Mouse (Mus musculus): ENCODE data around the gene 1110051M20Rik.
A peak's percentile ranks its signal among the peaks of the same experiment; 100 is the strongest.

Gene 1110051M20Rik

DNA sequence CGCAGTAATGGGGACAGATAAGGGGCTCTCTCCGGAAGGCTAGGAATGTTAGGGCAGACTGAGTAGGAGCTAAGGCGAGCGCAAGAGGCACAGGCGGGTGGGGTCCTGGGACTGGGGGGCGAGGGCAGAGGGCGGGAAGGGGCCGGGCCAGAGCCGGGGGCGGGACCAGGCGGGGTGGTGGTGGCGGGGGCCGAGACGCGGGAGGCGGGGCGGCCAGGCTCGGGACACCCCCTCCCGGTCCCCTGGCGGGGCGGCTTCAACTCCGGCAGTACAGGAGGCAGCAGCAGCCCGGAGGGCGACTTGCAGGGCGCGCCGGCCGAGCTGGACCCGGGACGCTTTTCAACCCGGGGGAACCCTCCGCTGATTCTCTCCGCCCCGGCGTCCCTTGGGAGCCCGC is 12.8 kb upstream of the 1110051M20Rik start, which contains the start of gene Lrp4:
Gene Lrp4 (plus strand): TSS at position 253 of the 397 bp plus-strand sequence.
- DNase-seq = peak; percentile 98

GRCm38 (mm10) chr2:91456491-91457100 is 12.1 kb upstream of the 1110051M20Rik start:
- DNase-seq = peak; percentile 59

DNA sequence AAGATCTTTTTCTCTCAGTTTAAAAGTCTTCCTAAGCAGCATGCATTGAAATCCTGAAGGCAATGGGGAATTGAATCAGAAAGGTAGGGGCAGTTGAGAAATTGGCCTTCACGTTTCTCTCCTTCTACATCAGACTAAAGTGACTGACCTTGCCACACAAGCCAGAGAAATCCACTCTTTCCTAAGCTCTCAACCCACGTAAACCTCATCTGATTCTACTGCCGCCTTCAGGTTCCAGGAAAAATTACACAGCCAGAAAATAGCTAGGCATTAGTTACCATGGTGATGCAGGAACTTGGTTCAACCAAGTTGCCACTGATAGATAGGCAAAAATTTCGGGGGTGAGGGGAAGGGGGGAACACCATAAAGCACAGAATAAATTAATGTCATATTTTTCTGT is 11.3 kb upstream of the 1110051M20Rik start:
- DNase-seq = peak; percentile 90

DNA sequence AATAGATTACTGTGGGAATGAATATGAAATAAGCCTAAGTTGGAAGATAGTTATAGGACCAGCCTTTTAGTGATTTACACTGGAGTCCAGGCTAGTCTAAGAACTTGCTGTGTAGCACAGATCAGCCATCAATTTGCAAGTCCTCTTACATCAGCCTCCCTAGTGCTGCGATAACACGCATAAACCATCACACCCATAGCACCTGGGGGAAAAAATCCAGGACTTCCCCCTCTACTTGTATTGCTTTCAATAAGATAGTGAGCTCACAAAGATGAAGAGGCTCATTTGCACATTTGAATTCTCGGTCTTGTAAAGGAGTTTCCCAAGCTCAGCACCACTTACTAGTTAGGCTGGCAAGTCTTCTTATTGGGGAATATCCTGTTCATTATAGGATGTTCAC is 9.9 kb upstream of the 1110051M20Rik start:
- peak; percentile 43 for DNase-seq

DNA sequence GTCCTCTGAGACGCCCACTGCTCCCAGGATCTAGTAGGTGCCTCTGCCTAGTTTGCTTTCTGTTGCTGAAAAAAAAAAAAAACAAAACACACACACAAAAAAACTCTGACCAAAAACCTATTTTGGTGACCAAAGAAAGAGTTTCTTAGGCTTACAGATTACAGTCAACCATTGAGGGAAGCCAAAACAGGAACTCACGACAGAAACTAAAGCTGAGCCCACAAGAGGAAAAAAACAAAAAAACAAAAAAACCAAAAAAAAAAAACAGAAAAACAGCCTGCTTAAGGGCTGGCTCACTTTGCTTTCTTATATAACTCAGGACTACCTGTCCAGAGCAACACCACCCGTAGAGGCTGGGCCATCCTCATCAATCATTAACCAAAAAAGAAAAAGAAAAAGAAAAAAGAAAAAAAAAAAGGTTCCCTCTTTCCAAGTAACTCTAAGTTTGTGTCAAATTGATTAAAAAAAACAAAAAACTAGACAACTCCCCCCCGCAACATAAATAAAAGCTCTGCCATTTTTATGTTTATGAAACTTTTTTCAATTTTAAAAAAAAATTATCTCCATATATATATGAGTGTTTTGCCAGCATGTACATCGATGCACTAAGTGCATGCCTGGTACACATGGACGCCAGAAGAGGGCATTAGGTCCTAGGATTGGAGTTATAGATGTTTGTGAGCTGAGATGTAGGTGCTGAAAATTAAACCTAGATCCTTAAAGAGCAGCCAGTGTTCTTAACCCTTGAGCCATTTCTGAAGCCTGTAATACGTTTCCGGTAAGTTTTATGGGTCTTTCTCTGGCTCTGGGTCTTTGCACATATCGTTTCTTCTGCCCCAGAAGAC is 8.9 kb upstream of the 1110051M20Rik start:
- DNase-seq = peak; percentile 13

DNA sequence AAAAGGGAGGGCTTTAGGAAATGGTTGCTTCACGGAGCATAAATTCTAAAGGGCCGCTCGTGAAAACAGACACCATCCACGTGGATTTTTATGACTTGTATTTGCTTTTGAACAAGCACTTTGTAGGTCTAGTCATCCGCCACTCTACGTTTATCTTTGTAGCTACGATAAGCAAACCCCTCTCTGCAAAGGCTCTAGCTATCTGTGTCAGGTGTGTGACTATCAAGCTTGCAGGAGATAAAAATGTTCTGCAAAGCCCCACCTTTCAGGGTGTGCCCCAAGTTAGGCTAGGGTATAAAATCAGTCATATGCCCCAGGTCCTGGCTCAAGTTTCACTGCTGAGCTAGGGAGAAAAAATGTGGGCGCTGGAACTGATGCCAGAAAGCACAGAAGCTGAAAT is 8.2 kb upstream of the 1110051M20Rik start:
- DNase-seq = no peak

- DNase-seq = peak; percentile 71
These were observed 5.8 kb upstream of the 1110051M20Rik start for GRCm38 (mm10) chr2:91450316-91450715.

DNA sequence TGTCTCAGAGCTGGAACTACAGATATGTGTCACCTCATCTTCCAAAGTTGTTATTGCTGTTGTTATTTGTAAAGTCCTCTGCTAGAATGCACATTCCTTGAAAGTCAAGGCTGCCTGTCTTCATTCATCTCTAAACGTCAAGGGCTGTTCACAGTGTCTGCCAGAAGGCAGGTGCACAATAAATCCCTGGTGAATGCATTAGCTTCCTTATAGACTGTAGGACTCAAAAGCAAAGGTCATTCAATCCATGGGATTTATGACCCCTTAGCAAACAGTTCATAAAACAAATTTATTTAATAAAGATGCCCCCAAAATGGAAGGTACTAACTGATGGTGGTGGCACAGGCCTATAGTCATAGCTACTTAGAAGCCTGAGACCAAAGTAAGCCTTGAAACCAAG is 5.2 kb upstream of the 1110051M20Rik start:
- peak; percentile 6 for DNase-seq

DNA sequence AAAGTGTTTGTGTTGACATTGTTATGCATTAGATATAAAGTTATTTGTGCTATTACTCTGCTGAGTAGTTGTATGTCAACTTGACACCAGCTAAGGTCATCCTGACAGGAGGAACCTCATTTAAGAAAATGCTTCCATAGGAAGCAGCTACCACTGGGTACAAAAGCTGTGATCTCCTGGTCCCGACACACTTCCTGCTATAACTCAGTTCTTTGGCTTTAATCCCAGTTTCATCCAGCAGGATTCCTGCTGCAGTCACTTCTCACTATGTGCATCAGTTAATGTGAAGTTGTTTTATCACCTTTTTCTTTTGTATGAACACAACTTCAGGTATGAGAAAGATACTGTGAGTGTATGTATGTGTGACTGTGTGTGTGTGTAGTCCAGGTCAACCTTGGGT is 2.3 kb downstream of the 1110051M20Rik start:
- DNase-seq = peak; percentile 15

DNA sequence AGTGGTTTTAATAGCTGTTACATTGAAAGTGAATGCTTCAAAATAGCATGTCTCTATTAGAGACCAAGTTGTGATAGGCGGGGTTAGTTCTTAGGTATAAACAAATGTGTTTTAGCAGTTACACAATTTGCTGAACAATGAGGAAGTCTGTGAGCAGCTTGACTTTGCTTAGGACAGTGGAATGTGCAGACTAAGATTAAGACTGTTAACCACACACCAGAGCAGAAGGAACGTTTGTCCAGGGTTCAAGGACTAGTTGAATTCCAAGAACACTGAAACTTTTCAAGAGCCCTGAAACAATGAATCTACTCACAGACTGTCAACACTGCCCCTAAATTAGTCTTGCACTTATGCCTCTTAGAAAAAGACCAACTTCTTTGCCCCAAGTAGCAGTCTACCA is 2.8 kb downstream of the 1110051M20Rik start:
- DNase-seq = peak; percentile 11

DNA sequence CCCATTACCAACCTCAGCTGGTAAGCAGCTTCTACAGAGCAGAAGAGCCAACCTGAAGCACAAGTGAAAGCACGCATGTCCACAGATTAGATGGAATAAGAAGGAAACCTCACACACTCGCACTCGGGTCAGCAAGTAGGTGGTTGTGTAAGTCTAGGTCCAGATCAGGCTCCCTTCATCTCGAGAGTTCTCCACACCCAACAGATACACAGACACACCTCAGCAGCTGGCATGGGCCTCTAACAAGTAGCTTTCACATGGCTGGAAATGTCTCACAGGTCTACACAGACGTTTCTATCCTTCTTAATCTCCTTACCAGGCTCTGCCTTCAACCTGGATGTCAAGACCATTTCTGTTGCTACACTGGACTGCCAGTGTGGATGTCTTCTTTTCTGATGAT is 3.8 kb downstream of the 1110051M20Rik start:
- DNase-seq = peak; percentile 59

DNA sequence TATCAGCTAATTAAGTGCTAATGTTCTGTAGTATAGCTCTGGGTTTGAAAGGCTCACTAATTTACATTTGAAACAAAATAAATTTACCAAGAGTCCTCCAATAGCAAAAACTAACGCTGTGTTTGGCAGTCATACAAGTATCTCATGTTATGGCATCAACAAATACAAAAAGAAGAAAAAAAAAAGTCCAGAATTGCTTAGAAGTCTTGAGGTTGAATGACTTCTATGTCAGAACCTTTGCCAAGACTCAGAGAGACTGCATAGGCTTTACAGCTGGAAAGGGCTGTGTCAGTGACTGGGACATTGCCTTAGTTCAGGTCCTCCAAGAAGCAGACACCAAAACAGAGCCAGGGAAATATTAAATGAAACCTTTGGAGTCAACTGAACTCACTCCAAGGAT is 4.6 kb downstream of the 1110051M20Rik start:
- no peak for DNase-seq

DNA sequence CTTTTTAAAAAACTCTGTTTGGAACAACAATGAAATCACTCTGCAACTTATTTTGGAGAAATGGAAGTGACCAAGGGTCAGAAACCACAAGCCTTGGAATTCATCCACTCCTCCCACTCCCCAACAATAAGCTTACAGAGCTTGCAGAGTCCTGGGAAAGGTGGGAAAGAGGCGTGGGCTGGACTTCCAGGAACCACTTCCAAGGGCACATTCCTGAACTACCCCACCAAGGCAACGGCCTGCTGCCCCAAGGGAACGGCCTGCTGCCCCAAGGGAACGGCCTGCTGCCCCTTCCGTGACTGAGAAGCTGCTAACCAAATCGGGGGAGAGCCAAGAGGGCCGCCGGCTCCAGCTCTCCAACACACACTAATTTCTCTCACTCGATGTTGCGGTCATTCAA is 5.2 kb downstream of the 1110051M20Rik start:
- DNase-seq = peak; percentile 61

GRCm38 (mm10) chr2:91437116-91437815 is 7.2 kb downstream of the 1110051M20Rik start:
- peak; percentile 68 for DNase-seq

DNA sequence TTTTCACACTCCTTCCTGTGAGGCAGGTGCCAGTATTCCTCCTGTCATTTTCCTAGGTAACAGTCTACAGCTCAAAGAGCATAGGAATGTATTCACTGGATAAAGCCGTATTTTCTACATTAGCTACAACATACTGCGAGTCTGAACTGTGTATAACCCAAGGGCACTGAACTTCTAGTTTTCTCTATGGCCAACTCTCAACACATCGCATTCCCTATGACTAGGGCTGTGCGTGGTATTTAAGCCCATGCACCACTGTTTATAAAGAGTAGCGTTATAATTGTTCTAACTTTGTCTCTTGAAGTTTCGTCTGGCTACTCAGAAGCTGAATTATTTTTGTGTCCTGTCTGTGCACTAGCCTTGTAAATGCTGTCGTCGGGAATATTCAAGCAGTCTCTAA is 7.8 kb downstream of the 1110051M20Rik start:
- peak; percentile 4 for DNase-seq

DNA sequence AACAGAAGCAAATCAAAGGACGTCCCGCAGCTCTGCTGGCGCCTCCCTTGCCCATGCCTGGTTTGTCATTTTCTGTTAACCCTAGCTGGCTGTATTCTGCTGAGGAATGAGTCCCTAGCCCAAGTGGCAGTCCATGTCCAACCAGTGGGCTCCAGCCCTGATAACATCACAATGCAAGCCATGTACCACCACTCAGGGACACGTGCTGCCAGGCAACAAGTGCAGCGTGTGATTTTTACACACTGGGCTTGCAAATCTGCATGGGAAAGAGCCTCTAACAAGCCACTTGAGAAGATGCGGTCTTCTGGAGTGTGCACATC is 13.9 kb downstream of the 1110051M20Rik start:
- peak; percentile 61 for DNase-seq

GRCm38 (mm10) chr2:91429915-91430599 is 14.4 kb downstream of the 1110051M20Rik start:
- DNase-seq = peak; percentile 27

DNA sequence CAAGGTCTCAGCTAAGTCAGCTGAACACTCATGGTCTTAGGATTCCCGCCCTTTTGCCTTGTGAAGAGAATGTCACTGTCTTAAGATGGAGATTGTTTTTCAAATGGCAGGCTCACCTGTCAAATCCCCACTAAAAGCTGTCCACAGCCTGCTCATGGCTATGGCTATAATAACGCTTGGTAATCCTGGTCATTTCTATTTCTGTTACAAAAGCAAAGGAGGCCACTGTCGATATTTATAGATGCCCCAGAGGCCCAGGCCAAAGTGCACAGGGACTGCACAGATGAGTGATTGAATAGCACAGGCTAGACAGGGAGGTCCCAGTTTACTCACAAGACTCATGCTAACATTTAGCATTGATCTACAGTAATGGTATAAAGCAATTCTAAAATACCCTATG is 15.4 kb downstream of the 1110051M20Rik start:
- DNase-seq = peak; percentile 80

GRCm38 (mm10) chr2:91426321-91426720 is 18.2 kb downstream of the 1110051M20Rik start:
- DNase-seq = no peak

DNA sequence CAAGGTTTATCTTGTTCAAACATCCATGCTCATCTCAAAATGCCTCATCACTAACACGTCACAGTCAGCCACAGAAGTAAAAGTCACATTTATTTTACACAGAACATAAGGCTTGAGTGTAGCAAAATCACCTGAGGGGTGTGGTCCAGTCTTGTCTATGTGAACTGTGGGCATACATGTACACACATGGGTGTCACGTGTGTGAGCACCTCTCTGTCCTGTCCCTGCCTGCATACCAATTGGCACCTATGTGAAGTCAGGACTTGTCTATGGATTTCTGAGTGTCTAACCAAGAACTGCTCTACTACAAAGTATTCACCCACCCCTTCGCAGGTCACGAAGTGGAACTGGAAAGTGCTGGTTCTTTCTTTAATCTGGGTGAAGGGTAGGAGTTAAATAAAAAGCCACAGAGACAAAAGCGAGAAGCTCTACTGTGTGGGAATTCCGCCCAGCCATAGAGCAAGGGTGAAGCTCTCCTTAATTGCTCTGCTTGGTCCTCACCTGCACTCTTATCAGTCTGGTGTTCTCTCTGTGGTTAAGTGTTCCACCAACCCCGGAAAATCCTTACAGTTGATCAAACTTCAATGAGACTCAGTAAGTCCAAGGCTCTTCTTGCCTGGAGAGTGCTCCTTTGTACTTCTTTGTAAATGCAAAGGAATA is 20.3 kb downstream of the 1110051M20Rik start:
- DNase-seq = peak; percentile 25

DNA sequence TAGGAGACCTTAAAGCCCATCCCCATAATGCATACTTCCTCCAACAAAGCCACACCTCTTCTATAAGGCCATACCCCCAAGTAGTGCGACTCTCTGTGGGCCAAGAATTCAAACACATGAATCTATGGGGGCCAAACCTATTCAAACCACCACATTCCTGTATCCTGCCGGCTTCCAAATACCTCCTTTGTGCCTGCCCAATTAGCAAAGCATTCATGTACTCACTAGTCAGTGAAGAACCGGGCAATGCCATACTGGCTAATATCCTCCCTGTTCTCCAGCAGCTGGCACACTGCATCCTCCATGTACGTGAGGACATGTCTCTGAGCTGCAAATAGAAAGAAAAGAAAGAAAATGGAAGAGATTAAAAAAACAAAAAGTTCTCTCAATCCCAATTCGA is 22.9 kb downstream of the 1110051M20Rik start:
- no peak for DNase-seq

DNA sequence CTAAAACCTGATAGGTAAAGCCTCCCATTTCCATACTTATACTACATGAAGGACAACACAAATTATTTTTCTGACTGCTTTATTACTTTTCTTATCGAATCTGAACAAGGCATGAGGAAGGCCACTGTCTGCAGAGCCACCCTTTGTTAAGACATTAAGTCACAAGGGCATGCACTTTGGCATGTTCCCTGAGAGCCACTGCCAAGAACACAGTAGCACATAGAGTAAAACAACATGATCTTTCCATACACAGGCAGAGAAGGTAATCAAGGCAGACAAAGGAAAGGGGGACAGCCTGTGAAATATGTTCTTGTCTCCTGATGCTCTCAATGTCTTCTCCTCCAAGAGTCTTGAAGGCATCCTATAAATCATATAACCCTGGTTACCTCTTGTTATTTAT is 30.7 kb downstream of the 1110051M20Rik start:
- peak; percentile 74 for DNase-seq

DNA sequence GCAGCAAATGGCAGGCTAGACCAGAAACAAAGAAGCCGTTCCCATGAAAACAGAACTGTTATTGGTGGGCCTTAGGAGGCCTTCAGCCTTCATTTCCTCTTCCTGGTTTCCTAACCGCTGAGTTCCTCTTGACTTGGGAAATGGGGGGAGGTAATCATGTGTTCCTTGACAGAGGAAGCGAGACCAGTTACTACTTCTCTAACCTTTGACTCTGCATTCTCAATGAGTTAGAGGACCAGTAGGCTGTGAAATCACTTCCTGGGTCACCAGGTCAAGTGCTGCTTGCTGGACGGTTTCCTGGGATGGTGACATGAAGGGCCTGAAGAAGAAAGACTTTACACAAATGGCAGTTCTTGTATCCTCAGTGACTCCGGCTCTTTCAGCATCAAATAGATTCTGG is 32.1 kb downstream of the 1110051M20Rik start:
- peak; percentile 94 for DNase-seq
